Mouse (Mus musculus): ENCODE data around the gene Ferd3l. TPM values are rescaled to one million over a fixed set of nuclear protein-coding genes. Genes with fewer than 3 reads are reported as not detected.

Gene Ferd3l
- polyA plus RNA-seq (2017; shearing (Covaris generic)) = not detected

GRCm38 (mm10) chr12:33928331-33929192 lies at the start of gene Ferd3l:
Ferd3l (plus strand) TSS chr12:33928425.

GRCm38 (mm10) chr12:33957400-33958240 lies 29.4 kb downstream of the Ferd3l start, which contains the start of gene Twist1:
Twist1 (plus strand) TSS chr12:33957671.

Other genes with a start within 250 kb of the Ferd3l start
- gene Twist1, start 29.2 kb downstream of the Ferd3l start, polyA plus RNA-seq (2017; shearing (Covaris generic)) = not detected

All from CD4-positive, CD25-positive, alpha-beta regulatory T cell (primary cell).